Mouse (Mus musculus): ENCODE results near the gene Cntn4. TPM values are rescaled to one million over a fixed set of nuclear protein-coding genes. Genes with fewer than 3 reads are reported as not detected.
"Not testable (repeated sequence)": the region's sequence is repeated elsewhere in the genome, so short reads cannot be mapped to it uniquely, and the experiment has no call there.

The Cntn4 gene
- total RNA-seq, 4 experiments from 2014 or later: 0.21 TPM; not detected in 3

DNA sequence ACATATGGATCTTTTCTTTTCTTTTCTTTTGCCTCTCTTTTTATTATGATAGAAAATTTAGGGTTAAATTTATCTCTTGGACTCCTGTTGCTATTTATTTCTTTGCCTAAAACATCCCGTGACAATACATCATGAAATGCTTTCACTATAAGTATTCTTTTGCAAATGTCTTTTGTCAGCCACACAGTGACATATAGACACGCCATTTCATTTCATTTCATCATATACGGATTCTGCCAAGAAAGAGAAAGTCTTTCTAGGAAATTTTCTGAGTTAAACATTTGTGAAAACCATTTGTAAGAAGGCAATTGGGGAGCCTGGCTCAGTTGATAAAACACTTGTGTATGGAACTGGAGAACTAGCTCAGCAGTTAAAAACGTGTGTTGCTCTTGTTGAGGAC lies 625.0 kb downstream of the Cntn4 start:
- DNase-seq (ENCODE audit: low spot score in 2 of 2): no peak

DNA sequence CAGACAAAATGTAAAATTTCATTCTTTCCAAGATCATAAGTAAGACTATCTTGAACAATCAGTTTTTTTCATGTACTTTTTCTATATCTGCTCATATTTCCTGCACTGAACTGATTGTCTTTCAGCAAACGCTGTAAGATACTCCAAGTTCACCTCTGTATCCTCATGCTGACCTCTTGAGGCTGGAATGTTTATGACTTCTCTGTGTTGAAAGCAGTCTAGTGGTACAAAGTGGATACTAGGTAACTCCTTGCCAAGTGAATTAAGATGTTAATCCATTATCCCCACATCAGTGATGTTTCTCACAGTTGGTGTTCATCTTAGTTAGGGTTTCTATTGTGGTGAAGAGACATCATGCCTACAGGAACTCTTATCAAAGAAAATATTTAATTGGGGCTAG lies 651.5 kb downstream of the Cntn4 start:
- DNase-seq (ENCODE audit: low spot score in 2 of 2): no peak

DNA sequence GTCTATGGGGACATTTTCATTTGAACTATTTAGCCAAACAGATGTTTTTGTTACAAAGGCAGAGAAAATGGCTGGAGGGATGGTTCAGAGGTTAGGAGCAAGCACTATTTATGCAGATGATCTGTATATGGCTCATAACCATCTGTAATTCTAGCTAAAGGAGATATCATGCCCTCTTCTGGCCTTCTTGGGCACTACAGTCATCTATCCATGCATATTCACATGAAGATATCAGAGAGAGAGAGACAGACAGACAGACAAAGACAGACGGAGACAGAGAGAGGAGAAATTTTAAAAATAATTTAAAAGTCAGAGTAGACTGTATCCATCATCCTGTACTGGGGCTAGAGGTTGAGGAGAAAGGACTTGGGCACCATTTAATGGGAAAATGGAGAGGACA lies 652.2 kb downstream of the Cntn4 start:
- no peak for DNase-seq (ENCODE audit: low spot score in 2 of 2)

GRCm38 (mm10) chr6:106332466-106332865 lies 655.0 kb downstream of the Cntn4 start:
- no peak for DNase-seq (ENCODE audit: low spot score in 2 of 2)

DNA sequence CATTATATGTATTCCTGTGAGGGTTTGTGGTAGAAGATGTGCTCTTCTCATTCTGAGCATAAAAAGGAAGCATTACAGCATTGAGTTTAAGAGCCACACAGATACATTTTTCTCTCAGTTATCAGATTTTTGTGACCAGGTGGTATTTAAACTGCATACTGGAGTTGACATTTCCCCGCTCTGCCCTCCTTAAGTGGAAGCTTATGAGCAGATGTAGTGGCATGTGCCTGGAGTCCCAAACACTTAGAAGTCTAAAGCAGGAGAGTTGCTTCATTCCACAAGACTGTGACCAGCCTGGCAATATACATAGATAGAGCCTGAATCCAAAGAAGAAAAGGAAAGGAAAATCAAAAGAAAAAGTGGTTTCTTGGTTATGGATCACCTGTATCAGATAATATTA lies 655.5 kb downstream of the Cntn4 start:
- no peak for DNase-seq (ENCODE audit: low spot score in 2 of 2)

DNA sequence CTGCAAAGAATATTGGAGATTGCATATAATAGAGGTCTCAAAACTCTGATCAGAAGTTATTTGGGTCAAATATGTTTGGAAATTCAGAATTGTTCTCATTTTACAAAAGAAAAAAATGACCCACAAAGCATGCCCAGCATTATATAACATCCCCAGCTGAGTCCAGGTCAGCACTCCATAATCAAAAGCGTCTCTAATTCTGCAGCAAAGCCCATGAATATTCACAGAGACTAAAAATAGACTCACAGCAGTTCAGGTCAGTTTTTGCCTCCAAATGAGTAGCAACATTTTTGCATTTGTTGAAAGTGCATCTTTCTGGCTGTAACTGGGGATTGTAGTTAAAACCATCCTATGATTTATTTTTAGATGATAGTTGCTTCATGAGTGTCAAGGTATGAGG lies 657.6 kb downstream of the Cntn4 start:
- DNase-seq (ENCODE audit: low spot score in 2 of 2): no peak

DNA sequence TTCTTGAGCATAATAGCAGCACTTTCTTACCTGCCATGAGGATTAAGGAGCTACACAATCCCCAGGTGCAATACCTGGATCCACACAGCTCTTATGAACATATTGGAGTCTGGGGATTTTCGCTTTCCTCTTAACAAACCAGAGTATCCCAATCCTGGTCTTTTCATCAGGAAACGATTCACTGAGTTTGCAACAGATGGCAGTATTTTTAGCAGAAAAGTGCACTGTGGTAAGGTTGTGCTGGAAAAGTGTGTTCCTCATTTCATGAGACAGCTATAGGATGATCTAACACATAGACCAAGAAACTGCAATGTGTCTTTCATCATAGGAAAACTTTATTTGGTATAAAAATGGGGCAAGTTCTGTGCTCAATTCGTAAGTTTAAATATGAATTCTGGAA lies 659.3 kb downstream of the Cntn4 start:
- no peak for DNase-seq (ENCODE audit: low spot score in 2 of 2)

DNA sequence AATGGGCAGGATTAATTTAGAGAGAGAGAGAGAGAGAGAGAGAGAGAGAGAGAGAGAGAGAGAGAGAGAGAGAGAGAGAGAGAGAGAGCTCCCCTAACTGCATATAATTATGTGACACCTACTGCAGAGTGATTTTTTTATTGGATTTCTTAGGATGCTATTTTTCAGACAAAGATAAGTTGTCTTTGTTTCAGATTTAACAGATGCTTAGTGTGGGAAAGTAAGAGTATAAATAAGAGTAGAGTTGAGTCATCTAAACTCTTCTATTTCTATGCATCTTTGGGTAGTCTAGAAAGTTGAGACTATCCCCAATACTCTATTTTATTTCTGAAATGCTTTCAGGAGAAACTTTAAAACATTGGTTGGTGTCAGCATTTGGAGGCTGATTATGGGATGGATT lies 660.4 kb downstream of the Cntn4 start:
- DNase-seq (ENCODE audit: low spot score in 2 of 2): no peak

DNA sequence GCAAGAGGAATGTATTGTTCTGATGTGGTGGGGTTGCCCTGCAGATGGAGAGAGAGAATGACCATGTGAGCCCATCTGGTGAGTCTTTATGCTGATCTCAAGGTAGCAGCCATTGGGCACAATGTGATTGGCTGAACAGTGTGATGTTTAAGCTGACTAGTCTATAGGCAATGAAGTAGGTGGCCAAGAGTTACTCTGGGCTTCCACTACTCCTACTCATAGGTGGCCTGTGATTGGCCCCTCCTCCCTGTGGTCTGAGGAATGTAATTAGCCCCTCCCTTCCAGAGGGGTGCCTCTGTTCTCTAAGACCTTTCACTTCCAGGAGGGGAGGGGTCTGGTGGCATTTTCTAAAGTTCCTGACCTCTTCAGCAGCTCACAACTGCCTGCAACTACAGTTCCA lies 663.7 kb downstream of the Cntn4 start:
- no peak for DNase-seq (ENCODE audit: low spot score in 2 of 2)

DNA sequence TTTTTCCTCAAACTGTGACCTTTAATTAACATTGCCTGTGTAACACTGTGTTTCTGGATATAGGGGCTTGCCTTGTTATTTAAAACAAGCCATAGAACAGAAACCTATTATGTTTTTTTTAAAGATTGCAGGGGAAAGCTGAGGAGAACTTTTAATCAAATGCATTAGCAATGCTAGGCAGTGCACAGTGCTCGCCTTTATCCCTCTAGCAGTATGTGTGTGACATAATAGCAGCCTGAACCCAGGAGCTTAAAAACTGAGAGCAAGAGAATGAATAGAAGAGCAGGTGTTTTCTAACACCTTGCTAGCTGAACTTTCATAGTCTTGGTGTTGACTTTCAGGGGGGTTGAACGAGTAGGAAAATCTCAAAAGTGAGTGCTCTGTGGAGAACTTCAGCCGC lies 672.6 kb downstream of the Cntn4 start:
- DNase-seq (ENCODE audit: low spot score in 2 of 2): no peak

DNA sequence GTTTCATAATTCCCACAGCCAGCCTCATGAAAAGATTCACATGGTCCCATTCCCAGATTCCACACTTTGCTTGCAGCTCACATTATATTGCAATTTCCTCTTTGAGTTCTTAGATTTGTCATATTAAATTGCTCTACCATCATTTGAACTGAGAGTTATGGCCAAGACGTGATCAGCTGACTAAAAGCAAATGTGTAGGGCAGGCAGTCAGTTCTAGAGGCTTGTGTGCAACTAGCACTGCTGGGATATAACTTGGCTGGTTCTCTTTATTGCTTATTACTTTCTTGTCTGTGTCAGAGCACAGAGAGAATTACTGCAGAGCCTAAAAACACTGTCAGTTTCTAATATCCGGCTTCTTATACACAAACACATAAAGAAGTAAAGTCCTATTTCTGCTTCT lies 673.9 kb downstream of the Cntn4 start:
- DNase-seq (ENCODE audit: low spot score in 2 of 2): no peak

- DNase-seq (ENCODE audit: low spot score in 2 of 2): not testable (repeated sequence)
Observed at GRCm38 (mm10) chr6:106358801-106359200, 681.3 kb downstream of the Cntn4 start.

GRCm38 (mm10) chr6:106381288-106382025 lies 704.0 kb downstream of the Cntn4 start:
- DNase-seq (ENCODE audit: low spot score in 2 of 2): no peak

DNA sequence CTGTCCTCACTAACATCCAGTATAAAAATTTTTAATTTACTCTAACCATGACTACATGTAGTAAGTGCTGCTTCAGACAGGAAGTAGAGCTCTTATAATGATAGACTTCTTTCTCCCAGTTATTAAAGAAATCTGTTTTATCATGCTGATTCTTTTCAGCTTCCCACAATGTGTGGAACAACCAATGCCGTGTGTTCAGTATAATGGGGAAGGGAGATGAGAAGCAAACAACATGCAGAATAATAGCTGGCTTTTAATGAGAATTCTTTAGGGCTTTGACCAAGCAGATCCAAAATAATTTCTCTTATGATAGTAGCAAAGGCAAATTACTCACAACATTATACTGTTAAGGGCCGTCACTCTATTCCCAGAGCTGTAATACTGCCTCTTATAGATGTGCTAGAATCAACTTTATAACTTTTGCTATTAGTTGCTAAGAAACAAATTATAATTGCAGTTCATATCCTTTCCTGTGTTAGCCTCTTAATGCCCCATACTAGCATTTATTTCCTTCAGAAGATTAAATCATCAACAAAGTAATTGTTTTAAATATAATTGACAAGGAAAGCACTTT lies 710.5 kb downstream of the Cntn4 start:
- no peak for DNase-seq (ENCODE audit: low spot score in 2 of 2)

DNA sequence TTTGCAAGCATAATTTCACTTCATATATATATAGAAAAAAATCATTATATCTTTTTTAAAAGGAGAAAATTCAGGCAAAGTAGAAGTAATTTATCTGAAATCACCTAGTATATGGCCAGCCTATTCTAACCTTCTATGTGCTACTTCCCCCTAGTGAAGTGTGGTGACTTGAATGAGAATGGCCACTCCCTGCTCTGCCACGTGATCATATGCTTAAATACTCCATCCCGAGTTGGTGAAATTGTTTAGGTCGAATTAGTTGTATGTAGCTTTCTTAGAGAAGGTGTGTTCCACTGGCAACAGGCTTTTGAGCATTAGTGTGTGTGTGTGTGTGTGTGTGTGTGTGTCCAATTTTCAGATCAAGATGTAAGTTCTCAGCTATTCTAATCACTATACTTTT lies 730.6 kb downstream of the Cntn4 start:
- DNase-seq (ENCODE audit: low spot score in 2 of 2): no peak

DNA sequence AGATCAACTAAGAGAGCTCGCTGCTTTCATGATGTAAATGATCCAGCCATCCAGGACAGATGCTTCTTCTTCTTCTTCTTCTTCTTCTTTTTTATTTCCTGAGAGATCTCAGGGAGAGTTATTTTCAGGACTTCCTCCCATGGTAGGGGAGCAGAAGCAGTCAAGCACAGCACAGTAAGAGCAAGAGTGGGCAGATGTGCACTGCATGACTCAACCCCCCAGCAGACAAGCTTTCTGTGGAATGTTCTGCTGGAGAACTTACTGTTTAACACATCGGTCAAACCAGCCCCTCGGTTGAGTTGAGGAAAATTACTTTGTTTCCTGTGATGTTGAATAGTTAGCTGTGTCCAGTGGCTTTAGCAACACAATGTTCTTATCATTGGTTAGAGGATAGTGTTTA lies 731.2 kb downstream of the Cntn4 start:
- DNase-seq (ENCODE audit: low spot score in 2 of 2): no peak

GRCm38 (mm10) chr6:106422947-106423346 lies 745.5 kb downstream of the Cntn4 start:
- no peak for DNase-seq (ENCODE audit: low spot score in 2 of 2)

- DNase-seq (ENCODE audit: low spot score in 2 of 2): no peak
Observed at GRCm38 (mm10) chr6:106423471-106423870, 746.0 kb downstream of the Cntn4 start.

GRCm38 (mm10) chr6:106426615-106427014 lies 749.2 kb downstream of the Cntn4 start:
- no peak for DNase-seq (ENCODE audit: low spot score in 2 of 2)

DNA sequence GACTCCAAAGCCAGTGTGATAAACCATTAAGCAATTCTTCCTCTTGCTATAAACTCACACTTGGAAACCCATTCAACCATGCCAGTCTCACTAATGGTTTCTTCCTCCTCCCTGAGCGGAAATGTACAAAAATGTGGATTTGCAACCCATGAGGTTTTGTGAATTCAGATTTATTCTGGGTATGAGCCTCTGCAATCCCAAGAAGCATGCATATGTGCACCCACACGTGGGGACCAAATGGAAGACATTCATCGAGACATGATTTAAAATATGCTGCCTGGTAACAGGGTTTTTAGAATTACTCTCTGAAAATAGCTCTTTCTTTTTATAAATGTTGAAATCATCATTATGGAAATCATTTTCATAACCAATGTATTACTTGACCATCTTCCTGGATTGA lies 754.0 kb downstream of the Cntn4 start:
- no peak for DNase-seq (ENCODE audit: low spot score in 2 of 2)

- no peak for DNase-seq (ENCODE audit: low spot score in 2 of 2)
Observed at GRCm38 (mm10) chr6:106440786-106441185, 763.3 kb downstream of the Cntn4 start.

DNA sequence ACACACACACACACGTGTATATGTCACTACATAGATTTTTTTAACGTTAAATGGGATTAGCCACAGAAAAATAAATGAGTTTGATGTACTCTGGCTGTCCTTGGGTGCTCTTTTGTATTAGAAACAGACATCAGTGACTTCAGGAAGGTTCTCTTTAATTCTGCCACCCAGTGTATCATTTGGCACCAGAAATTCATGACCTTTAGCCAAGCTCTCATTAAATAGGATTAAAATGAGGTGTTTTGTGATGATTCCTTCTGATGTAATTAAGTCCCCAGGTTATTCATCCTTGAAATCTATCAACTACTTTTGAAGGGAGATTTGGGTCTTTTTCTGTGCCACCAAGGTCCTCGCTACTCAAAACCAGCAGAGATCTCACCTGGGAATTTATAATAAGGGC lies 763.8 kb downstream of the Cntn4 start:
- no peak for DNase-seq (ENCODE audit: low spot score in 2 of 2)

DNA sequence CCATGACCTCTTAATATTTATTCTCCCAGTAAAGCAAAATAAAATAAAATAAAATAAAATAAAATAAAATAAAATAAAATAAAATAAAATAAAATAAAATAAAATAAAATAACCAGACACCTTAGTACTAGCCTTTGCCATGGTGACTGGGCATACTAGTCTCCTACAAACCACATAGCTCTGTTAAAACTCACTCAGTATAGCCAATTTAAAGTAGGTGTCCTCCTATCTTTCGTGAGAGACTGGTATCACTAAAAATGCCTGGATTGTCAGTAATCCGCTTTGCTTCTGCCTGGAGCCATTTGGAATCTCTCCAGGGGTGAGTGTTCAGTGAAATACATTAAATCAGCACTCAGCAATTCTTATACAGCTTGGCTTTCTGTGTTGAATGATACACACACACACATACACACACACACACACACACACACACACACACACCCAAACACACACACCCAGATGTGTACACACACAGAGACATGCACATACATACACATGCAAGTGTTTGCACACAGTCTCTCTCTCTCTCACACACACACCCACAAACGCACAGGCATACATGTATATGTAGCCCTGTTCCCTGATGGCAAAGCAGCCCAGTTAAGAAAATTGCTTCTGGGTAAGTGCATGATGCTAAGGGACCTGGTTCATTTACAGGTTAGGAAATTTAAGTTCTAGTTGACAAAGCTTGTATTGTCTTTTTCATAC lies 776.8 kb downstream of the Cntn4 start:
- no peak for DNase-seq (ENCODE audit: low spot score in 2 of 2)

Measured in gastrocnemius, adult 8-10 months (tissue).